In genomic region chr9:110644295-110644694, GRCm38 (mm10) we compare ENCODE assay signal across 18 mouse cellular contexts. TPM values are rescaled to one million over a fixed set of nuclear protein-coding genes. Genes with fewer than 3 reads are reported as not detected.
DNase-seq lines count a peak whose midpoint lies in the region; ATAC-seq and TF ChIP-seq lines count a peak whose summit lies in the region.
"Had no signal": no experiment of that assay in that cellular context is flagged by ENCODE, and none has a peak within 500 bp of the region (broad histone marks: within the 10 kb centered on the region; RNA-seq: fewer than 3 reads in every experiment).

No protein-coding gene starts in this region.

- TF ChIP-seq POLR2A in bone marrow, adult 2 months (IDR thresholded peaks at IDR 0.05; ENCODE audit: borderline replicate concordance, control insufficient read depth, low read depth, low read length), result no peak

- H3K4me1 ChIP-seq in kidney, embryonic 16.5 days (ENCODE audit: insufficient read depth, low read length), result peaks cover 31% of the 10 kb centered on the region
- H3K4me1 ChIP-seq in midbrain, embryonic 10.5 days, result peaks cover 21% of the 10 kb centered on the region
- peaks cover 6% of the 10 kb centered on the region for H3K4me1 ChIP-seq in midbrain, embryonic 13.5 days (replicated peaks)
- H3K4me1 ChIP-seq in bone marrow, adult 2 months (ENCODE audit: control insufficient read depth, insufficient read depth, low read length), result peaks cover 10% of the 10 kb centered on the region; the same call in 1 of the 2 replicates
- H3K4me1 ChIP-seq in liver, embryonic 12.5 days, result peaks cover 39% of the 10 kb centered on the region

- peaks cover 4% of the 10 kb centered on the region; the same call in 1 of the 2 replicates for H3K36me3 ChIP-seq in kidney, embryonic 16.5 days (ENCODE audit: insufficient read depth, low read length)
- no peaks in the 10 kb centered on the region for H3K36me3 ChIP-seq in midbrain, embryonic 10.5 days
- no peaks in the 10 kb centered on the region for H3K36me3 ChIP-seq in midbrain, embryonic 13.5 days
- peaks cover 22% of the 10 kb centered on the region for H3K36me3 ChIP-seq in liver, embryonic 12.5 days
- H3K36me3 ChIP-seq: embryonic facial prominence, embryonic 10.5 days; heart, embryonic 13.5 days had no signal

- H3K9ac ChIP-seq in kidney, embryonic 16.5 days (replicated peaks; ENCODE audit: low read length), result no peak overlapping the region; the same call in 1 of the 2 replicates
- H3K9ac ChIP-seq in midbrain, embryonic 13.5 days (replicated peaks), result no peak overlapping the region
- H3K9ac ChIP-seq in liver, embryonic 12.5 days, result no peak overlapping the region
- H3K9ac ChIP-seq: forebrain, embryonic 13.5 days; heart, embryonic 13.5 days had no signal

- no peaks in the 10 kb centered on the region for H3K27me3 ChIP-seq in kidney, embryonic 16.5 days (ENCODE audit: insufficient read depth, low read length)
- no peaks in the 10 kb centered on the region for H3K27me3 ChIP-seq in midbrain, embryonic 10.5 days (ENCODE audit: low read depth, poor library complexity, severe bottlenecking)
- no peaks in the 10 kb centered on the region for H3K27me3 ChIP-seq in midbrain, embryonic 13.5 days
- H3K27me3 ChIP-seq in liver, embryonic 12.5 days (replicated peaks), result no peaks in the 10 kb centered on the region
- H3K27me3 ChIP-seq: forebrain, embryonic 13.5 days; heart, embryonic 13.5 days had no signal

- peak overlapping the region; percentile 57 for H3K27ac ChIP-seq in kidney, embryonic 16.5 days (ENCODE audit: low read length)
- 0 out of 2 replicates have a peak overlapping the region, but pooled peaks have one; percentile 42 for H3K27ac ChIP-seq in midbrain, embryonic 10.5 days (replicated peaks)
- no peak overlapping the region for H3K27ac ChIP-seq in midbrain, embryonic 13.5 days
- no peak overlapping the region for H3K27ac ChIP-seq in bone marrow, adult 2 months (ENCODE audit: control insufficient read depth, insufficient read depth, low read depth, low read length, poor library complexity)
- H3K27ac ChIP-seq in liver, embryonic 12.5 days, result no peak overlapping the region
- H3K27ac ChIP-seq in layer of hippocampus, adult 2 months, result no peak overlapping the region
- H3K27ac ChIP-seq: embryonic facial prominence, embryonic 10.5 days; forebrain, embryonic 13.5 days; gastrocnemius, adult 2 months; heart, embryonic 13.5 days had no signal

- no peak overlapping the region for H3K4me3 ChIP-seq in kidney, embryonic 16.5 days (ENCODE audit: low read length)
- H3K4me3 ChIP-seq in midbrain, embryonic 10.5 days, result no peak overlapping the region
- H3K4me3 ChIP-seq in midbrain, embryonic 13.5 days (replicated peaks), result no peak overlapping the region
- peak overlapping the region; percentile 40 for H3K4me3 ChIP-seq in bone marrow, adult 2 months (replicated peaks; ENCODE audit: control insufficient read depth, low read depth, low read length)
- H3K4me3 ChIP-seq in liver, embryonic 12.5 days, result no peak overlapping the region
- no peak overlapping the region for H3K4me3 ChIP-seq in layer of hippocampus, adult 2 months
- H3K4me3 ChIP-seq: embryonic facial prominence, embryonic 10.5 days; forebrain, embryonic 13.5 days; gastrocnemius, adult 2 months; heart, embryonic 13.5 days had no signal

- 74% methylated on average over 10 of the region's 10 CpGs for WGBS in kidney, embryonic 16.5 days
- 84% methylated on average over 10 of the region's 10 CpGs for WGBS in midbrain, embryonic 10.5 days
- WGBS in midbrain, embryonic 13.5 days, result 87% methylated on average over 10 of the region's 10 CpGs
- WGBS in bone marrow, adult 2 months, result 67% methylated on average over 10 of the region's 10 CpGs
- 70% methylated on average over 10 of the region's 10 CpGs for WGBS in liver, embryonic 12.5 days (ENCODE audit: insufficient replicate concordance)

- ATAC-seq in kidney, embryonic 16.5 days (ENCODE audit: low FRiP score, low TSS enrichment), result peak; percentile 1; the same call in 1 of the 2 replicates
- ATAC-seq in midbrain, embryonic 13.5 days, result no peak
- no peak for ATAC-seq in liver, embryonic 12.5 days
- ATAC-seq: forebrain, embryonic 13.5 days had no signal

- no peak overlapping the region for H3K4me2 ChIP-seq in kidney, embryonic 16.5 days (replicated peaks; ENCODE audit: low read depth, low read length)
- no peak overlapping the region for H3K4me2 ChIP-seq in midbrain, embryonic 13.5 days (replicated peaks)
- peak overlapping the region; percentile 48; the same call in 1 of the 2 replicates for H3K4me2 ChIP-seq in liver, embryonic 12.5 days
- H3K4me2 ChIP-seq: forebrain, embryonic 13.5 days; heart, embryonic 13.5 days had no signal

- no peak for DNase-seq in kidney, adult 9 months
- DNase-seq in midbrain, embryonic 10.5 days (ENCODE audit: low spot score), result no peak
- DNase-seq in urinary bladder, postnatal 4 days (ENCODE audit: low spot score in 2 of 2), result no peak
- no peak for DNase-seq in layer of hippocampus, adult 2 months (ENCODE audit: low spot score in 2 of 2)
- DNase-seq: adrenal gland, adult 2 months; adrenal gland, postnatal 25 days; cerebellum, adult 2 months; cerebellum, postnatal 10 days; gastrocnemius, adult 2 months; gastrocnemius, postnatal 25 days; heart, postnatal 4 days had no signal

- H3K9me3 ChIP-seq in kidney, embryonic 16.5 days (ENCODE audit: low read length), result no peaks in the 10 kb centered on the region
- no peaks in the 10 kb centered on the region for H3K9me3 ChIP-seq in midbrain, embryonic 10.5 days (replicated peaks)
- H3K9me3 ChIP-seq in midbrain, embryonic 13.5 days, result no peaks in the 10 kb centered on the region
- no peaks in the 10 kb centered on the region for H3K9me3 ChIP-seq in liver, embryonic 12.5 days (replicated peaks)
- H3K9me3 ChIP-seq: embryonic facial prominence, embryonic 10.5 days; forebrain, embryonic 13.5 days; heart, embryonic 13.5 days had no signal

- TF ChIP-seq CTCF in bone marrow, adult 2 months (IDR thresholded peaks at IDR 0.05; ENCODE audit: control insufficient read depth, insufficient read depth, low read length), result no peak
- no peak for TF ChIP-seq CTCF in layer of hippocampus, adult 2 months (conservative IDR thresholded peaks at IDR 0.05)

RNA-seq across cellular contexts. Expression of gene Nbeal2, which starts 9.7 kb away (rescaled TPM):
- 4.8 and 5.0 TPM in 2 replicates for polyA plus RNA-seq in kidney, embryonic 16.5 days (2015; fragmentation: Nextera tagmentation; extraction: Ambion mirVana)
- polyA plus RNA-seq in midbrain, embryonic 10.5 days (2016; fragmentation: Nextera tagmentation; extraction: Ambion mirVana), result 1.3 and 1.4 TPM in 2 replicates
- 2.0 and 3.1 TPM in 2 replicates for polyA plus RNA-seq in midbrain, embryonic 13.5 days (2015; fragmentation: Nextera tagmentation; extraction: Ambion mirVana)
- polyA plus RNA-seq in bone marrow, adult 2 months (2011; ENCODE audit: insufficient read depth, insufficient read length, low replicate concordance, missing spikeins), result 46.2 and 119 TPM in 2 replicates
- 4.7 and 4.9 TPM in 2 replicates for polyA plus RNA-seq in liver, embryonic 12.5 days (2016; fragmentation: Nextera tagmentation; extraction: Ambion mirVana)
- total RNA-seq in layer of hippocampus, adult 2 months (2021), result 10 to 100 TPM; 17.7 to 18.0 TPM

RNA-seq across cellular contexts. Expression of gene Ccdc12, which starts 12.0 kb away (rescaled TPM):
- polyA plus RNA-seq in kidney, embryonic 16.5 days (2015; fragmentation: Nextera tagmentation; extraction: Ambion mirVana), result 154 and 155 TPM in 2 replicates
- polyA plus RNA-seq in midbrain, embryonic 10.5 days (2016; fragmentation: Nextera tagmentation; extraction: Ambion mirVana), result 176 and 189 TPM in 2 replicates
- 136 and 140 TPM in 2 replicates for polyA plus RNA-seq in midbrain, embryonic 13.5 days (2015; fragmentation: Nextera tagmentation; extraction: Ambion mirVana)
- polyA plus RNA-seq in bone marrow, adult 2 months (2011; ENCODE audit: insufficient read depth, insufficient read length, low replicate concordance, missing spikeins), result 90.8 and 168 TPM in 2 replicates
- polyA plus RNA-seq in liver, embryonic 12.5 days (2016; fragmentation: Nextera tagmentation; extraction: Ambion mirVana), result 103 and 105 TPM in 2 replicates
- total RNA-seq in layer of hippocampus, adult 2 months (2021), result 10 to 100 TPM; 50.2 to 66.0 TPM

RNA-seq across cellular contexts. Expression of gene Nradd, which starts 20.0 kb away (rescaled TPM):
- 60.0 and 61.4 TPM in 2 replicates for polyA plus RNA-seq in kidney, embryonic 16.5 days (2015; fragmentation: Nextera tagmentation; extraction: Ambion mirVana)
- 36.8 and 45.4 TPM in 2 replicates for polyA plus RNA-seq in midbrain, embryonic 10.5 days (2016; fragmentation: Nextera tagmentation; extraction: Ambion mirVana)
- polyA plus RNA-seq in midbrain, embryonic 13.5 days (2015; fragmentation: Nextera tagmentation; extraction: Ambion mirVana), result 33.8 and 36.6 TPM in 2 replicates
- 13.3 and 23.7 TPM in 2 replicates for polyA plus RNA-seq in bone marrow, adult 2 months (2011; ENCODE audit: insufficient read depth, insufficient read length, low replicate concordance, missing spikeins)
- polyA plus RNA-seq in liver, embryonic 12.5 days (2016; fragmentation: Nextera tagmentation; extraction: Ambion mirVana), result 5.3 and 6.7 TPM in 2 replicates
- total RNA-seq in layer of hippocampus, adult 2 months (2021), result 1 to 10 TPM; 1.9 to 3.4 TPM

Comparison
In these comparisons a context has a peak if more than half of its experiments do, and no peak if none do; other contexts are left out.
1. H3K27ac ChIP-seq: peak in kidney, embryonic 16.5 days (single experiment) and midbrain, embryonic 10.5 days (single experiment); none in midbrain, embryonic 13.5 days (single experiment), bone marrow, adult 2 months (single experiment), liver, embryonic 12.5 days (single experiment) and layer of hippocampus, adult 2 months (single experiment).